Mouse (Mus musculus) brown adipose tissue, adult 24 weeks (tissue): ENCODE results near the gene F2rl2. TPM values are rescaled to one million over a fixed set of nuclear protein-coding genes. Genes with fewer than 3 reads are reported as not detected.

Experiments
- H3K27ac ChIP-seq: fragments of 200-500 bp; replicated peaks from 2 replicates; pipeline ENCODE4 v1.5.1; 2012; ENCODE audit warnings: low read depth, mild to moderate bottlenecking, low read length
- H3K4me1 ChIP-seq: fragments of 200-500 bp; 2 replicates; pipeline ENCODE4 v1.6.1; 2012; ENCODE audit warnings: low read length, mixed read lengths; ENCODE audit not compliant: control insufficient read depth, insufficient read depth, insufficient read length
- H3K4me3 ChIP-seq: fragments of 200-500 bp; 2 replicates; pipeline ENCODE4 v1.5.1; 2012; ENCODE audit warnings: low read depth, mild to moderate bottlenecking, low read length, moderate library complexity; ENCODE audit not compliant: insufficient read depth
- polyA plus RNA-seq: library from polyadenylated mRNA; stranded (reverse); fragments of >200 nt; gene quantifications from 2 replicates; pipeline ENCODE4 v1.2.4, GENCODE M21; 2012; ENCODE audit not compliant: missing spikeins, insufficient read depth, insufficient read length

F2rl2 gene
- polyA plus RNA-seq, 1 experiment, result 0.40 TPM

DNA sequence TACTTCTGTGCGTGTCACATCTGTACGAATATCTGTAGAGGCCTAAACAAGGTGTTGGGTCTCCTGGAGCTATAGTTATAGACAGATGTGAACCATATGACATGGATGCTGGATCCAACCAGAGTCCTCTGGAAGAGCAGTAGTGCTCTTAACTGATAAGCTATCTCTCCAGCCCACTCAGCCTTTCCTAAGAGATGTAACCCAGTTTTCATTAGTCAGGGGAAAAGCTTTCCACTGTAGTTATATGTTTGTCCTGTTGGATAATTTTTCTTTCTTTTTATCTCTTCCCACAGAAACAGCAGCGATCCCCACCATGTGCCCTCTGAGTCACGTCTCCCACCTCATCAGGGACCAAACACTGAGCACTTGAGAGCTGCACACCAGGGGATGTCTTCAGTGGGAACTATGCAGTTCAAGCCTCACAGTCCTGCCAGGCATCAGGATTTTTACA, 17.1 kb upstream of the F2rl2 start:
- Histone ChIP-seq H3K27ac (no peak overlapping the region), H3K4me1 (no peaks in the 10 kb centered on the region; the same call in 1 of the 2 replicates), H3K4me3 (no peak overlapping the region)

GRCm38 (mm10) chr13:95684656-95685244, 11.9 kb upstream of the F2rl2 start:
- H3K4me3 ChIP-seq, result no peak overlapping the region
- no peaks in the 10 kb centered on the region for H3K4me1 ChIP-seq
- no peak overlapping the region for H3K27ac ChIP-seq

GRCm38 (mm10) chr13:95685736-95686135, 10.9 kb upstream of the F2rl2 start:
- Histone ChIP-seq H3K4me3 (no peak overlapping the region), H3K27ac (no peak overlapping the region), H3K4me1 (no peaks in the 10 kb centered on the region)

DNA sequence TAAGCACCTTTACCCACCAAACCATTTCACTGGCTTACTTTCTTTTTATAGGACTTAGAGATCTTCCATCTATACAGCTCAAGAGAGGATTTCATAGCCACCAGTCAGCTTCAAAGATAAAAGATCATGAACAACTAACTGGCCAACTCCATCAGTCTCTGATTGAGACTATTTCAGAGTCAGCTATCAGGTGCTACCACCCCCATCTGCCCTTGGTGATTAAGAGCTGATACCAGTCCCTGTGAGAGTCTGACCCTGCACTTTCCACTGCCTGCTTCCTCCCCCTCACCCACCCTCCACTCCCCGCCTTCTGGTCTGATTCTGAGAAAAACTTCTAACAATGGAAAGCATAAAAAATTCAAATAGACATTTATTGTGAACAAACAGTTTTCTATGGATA, 8.1 kb upstream of the F2rl2 start:
- H3K4me3 ChIP-seq, result no peak overlapping the region
- no peak overlapping the region for H3K27ac ChIP-seq
- no peaks in the 10 kb centered on the region for H3K4me1 ChIP-seq

GRCm38 (mm10) chr13:95692201-95692600, 4.5 kb upstream of the F2rl2 start:
- Histone ChIP-seq H3K4me3 (no peak overlapping the region), H3K27ac (no peak overlapping the region), H3K4me1 (no peaks in the 10 kb centered on the region)

- no peak overlapping the region for H3K27ac ChIP-seq
- H3K4me3 ChIP-seq, result no peak overlapping the region
- H3K4me1 ChIP-seq, result no peaks in the 10 kb centered on the region
Measured at GRCm38 (mm10) chr13:95696120-95696653, 466 bp upstream of the F2rl2 start.

- no peak overlapping the region for H3K4me3 ChIP-seq
- H3K4me1 ChIP-seq, result no peaks in the 10 kb centered on the region
- H3K27ac ChIP-seq, result no peak overlapping the region
Measured at GRCm38 (mm10) chr13:95697874-95698273, 1.2 kb downstream of the F2rl2 start.

- Histone ChIP-seq H3K4me1 (no peaks in the 10 kb centered on the region), H3K27ac (no peak overlapping the region), H3K4me3 (no peak overlapping the region)
Measured at GRCm38 (mm10) chr13:95703376-95703775, 6.7 kb downstream of the F2rl2 start.

GRCm38 (mm10) chr13:95705589-95705988, 8.9 kb downstream of the F2rl2 start:
- Histone ChIP-seq H3K4me3 (no peak overlapping the region), H3K4me1 (no peaks in the 10 kb centered on the region), H3K27ac (no peak overlapping the region)

DNA sequence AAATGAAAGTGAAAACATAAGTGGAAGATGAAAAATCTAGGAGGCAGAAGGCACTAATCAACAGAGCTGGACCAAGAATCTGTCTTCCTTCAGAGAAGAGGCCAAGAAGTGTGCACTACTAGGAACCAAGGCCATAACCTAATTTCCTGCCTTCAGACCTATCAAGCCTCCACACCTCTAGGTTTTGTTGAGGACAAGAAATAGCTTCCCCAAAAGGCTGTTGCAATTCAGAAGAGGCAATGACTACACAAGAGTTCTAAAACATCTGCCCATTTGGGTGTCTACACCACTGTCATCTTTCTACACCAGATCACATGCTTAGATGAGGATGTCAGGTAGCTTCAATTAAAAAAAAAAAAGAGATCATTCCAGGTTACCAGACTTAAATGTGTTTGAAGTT, 15.4 kb downstream of the F2rl2 start:
- H3K27ac ChIP-seq, result no peak overlapping the region
- no peak overlapping the region for H3K4me3 ChIP-seq
- H3K4me1 ChIP-seq, result no peaks in the 10 kb centered on the region

DNA sequence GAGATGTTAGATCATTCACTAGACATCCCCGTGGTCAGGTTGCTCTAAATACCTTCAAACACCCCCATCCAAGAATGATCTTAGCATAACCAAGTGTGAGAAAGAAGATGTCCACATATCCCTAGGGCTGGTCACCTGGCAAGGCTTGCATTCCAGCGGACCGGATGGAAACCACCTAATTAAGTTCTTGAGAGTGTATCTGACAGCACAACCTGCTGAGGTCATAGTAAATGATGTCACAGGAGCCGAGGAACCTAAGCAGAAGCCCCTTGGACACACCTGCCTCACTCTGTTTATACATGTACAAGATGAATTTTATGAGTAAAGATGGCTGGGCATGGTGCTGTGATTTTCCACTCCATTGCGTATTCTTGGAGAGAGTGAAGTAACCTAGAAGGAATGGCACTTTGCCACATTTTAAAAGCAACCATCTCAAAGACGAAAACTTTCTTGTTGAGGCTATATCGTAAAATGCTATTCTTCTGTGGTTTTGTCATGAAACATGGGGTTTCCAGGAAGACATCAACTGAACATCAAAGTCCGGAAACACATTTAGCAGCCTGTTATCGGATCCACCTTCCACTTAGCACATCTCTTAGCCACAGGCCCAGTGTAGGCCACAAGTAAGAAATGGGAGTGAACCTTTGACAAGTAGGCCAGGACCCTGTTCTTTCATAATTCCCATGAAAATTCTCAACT, 16.1 kb downstream of the F2rl2 start:
- Histone ChIP-seq H3K4me3 (no peak overlapping the region), H3K27ac (no peak overlapping the region), H3K4me1 (no peaks in the 10 kb centered on the region)

- Histone ChIP-seq H3K4me1 (no peaks in the 10 kb centered on the region), H3K4me3 (no peak overlapping the region), H3K27ac (no peak overlapping the region)
Measured at GRCm38 (mm10) chr13:95714271-95714975, 17.8 kb downstream of the F2rl2 start.

DNA sequence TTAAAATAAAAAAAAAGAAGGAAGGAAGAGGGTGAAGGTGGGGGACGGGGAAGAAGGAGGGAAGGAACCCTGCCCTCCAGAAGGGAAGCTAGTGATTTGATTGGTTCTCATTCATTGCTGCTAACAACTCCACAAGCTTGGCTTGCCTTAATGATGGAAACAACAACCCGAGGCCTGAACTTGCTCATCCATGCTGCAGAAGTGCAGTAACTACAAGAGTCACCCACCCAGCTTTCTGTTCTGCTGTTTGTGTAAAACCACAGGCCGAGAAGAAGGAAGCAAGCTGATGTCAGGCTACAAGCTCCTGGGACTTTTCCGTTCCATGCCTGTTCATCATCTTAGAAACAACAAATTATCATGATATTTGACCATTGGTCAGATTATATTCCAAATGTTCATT, 18.7 kb downstream of the F2rl2 start:
- H3K27ac ChIP-seq, result no peak overlapping the region
- H3K4me3 ChIP-seq, result no peak overlapping the region
- H3K4me1 ChIP-seq, result no peaks in the 10 kb centered on the region

GRCm38 (mm10) chr13:95719320-95720232, 22.9 kb downstream of the F2rl2 start:
- Histone ChIP-seq H3K4me3 (no peak overlapping the region), H3K4me1 (no peaks in the 10 kb centered on the region), H3K27ac (no peak overlapping the region)

DNA sequence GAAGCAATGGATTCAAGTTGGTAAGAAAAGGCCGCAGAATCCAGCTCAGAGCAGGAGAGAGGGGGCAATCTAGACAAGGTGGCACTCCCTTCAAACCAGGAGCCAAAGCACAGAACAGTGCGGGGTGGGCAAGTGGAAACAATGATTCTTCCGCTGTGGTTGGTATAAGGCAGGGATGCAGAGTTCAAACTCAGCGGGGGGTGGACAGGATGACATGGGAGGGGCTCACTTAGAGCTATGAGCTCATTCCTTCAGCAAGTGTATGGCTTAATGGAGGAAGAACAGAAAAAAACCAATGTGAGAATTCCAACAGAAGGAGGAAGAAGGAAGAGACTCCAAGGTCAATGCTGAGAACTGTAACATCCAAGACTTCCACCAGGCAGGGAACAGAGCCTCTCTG, 33.8 kb downstream of the F2rl2 start:
- no peaks in the 10 kb centered on the region for H3K4me1 ChIP-seq
- H3K27ac ChIP-seq, result no peak overlapping the region
- H3K4me3 ChIP-seq, result no peak overlapping the region
